In the genomic region with DNA sequence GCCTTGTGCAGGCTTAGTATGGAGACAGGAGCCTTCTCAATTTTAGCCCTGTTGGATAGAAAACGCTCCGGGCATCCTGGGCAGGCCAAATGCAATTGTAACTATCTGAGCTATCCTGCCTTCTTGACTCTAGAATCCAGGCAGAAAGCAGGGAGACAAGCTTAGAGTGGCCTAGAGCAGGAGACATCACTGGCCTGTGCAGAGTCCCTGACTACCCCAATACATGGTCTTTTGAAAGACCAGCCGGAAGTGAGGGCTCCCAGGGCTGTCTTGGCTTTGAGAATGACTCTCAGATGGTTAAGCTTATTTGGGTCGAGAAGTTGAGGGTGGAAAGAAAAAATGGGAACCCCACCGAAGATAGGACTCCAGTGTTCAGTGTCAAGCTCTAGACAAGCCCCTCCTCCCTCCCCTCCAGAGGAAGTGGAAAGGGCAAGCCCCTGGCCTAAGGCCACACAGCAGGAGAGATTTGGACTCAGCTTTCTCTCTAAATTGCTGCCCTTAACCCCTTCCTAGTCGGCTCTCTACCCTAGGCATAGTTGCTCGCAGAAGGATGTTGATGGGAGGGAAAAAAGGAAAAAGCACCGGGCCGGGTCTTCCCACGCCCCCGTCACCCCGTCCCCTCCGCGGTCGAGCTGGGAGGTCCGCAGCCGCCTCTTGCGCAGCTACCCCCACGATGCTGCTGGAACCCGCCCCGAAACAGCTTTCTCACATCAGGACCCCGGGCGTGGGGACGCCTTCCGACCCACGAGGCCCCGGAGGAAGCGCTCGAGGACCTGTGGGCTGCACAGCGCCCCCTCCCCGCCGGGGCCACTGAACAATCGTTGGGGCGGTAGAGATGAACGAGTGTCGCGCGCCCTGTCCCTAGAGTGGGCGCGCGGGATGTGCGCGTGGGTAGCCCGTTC, we compare ENCODE assay signal across 8 mouse cellular contexts.
A peak's percentile ranks its signal among the peaks of the same experiment; 100 is the strongest.
DNase-seq lines count a peak whose midpoint lies in the region; ATAC-seq and TF ChIP-seq lines count a peak whose summit lies in the region.

No protein-coding gene starts in this region.

- H3K27ac ChIP-seq in layer of hippocampus, adult 2 months = peak overlapping the region; percentile 100
- peak overlapping the region; percentile 97 for H3K27ac ChIP-seq in forebrain, postnatal 0 days (ENCODE audit: low read depth, low read length)
- peak overlapping the region; percentile 99 for H3K27ac ChIP-seq in hindbrain, embryonic 12.5 days
- peak overlapping the region; percentile 100 for H3K27ac ChIP-seq in limb, embryonic 14.5 days (replicated peaks; ENCODE audit: low read depth, low read length)
- peak overlapping the region; percentile 94 for H3K27ac ChIP-seq in midbrain, postnatal 0 days (ENCODE audit: low read depth, low read length)

- H3K36me3 ChIP-seq in forebrain, postnatal 0 days (ENCODE audit: insufficient read depth) = no peaks in the 10 kb centered on the region
- no peaks in the 10 kb centered on the region for H3K36me3 ChIP-seq in hindbrain, embryonic 12.5 days
- H3K36me3 ChIP-seq in limb, embryonic 14.5 days (ENCODE audit: control insufficient read depth, insufficient read depth, low read length) = no peaks in the 10 kb centered on the region
- H3K36me3 ChIP-seq in midbrain, postnatal 0 days (ENCODE audit: insufficient read depth, low read length) = no peaks in the 10 kb centered on the region

- no peaks in the 10 kb centered on the region for H3K9me3 ChIP-seq in forebrain, postnatal 0 days (ENCODE audit: low read length)
- H3K9me3 ChIP-seq in hindbrain, embryonic 12.5 days (replicated peaks) = 0 out of 2 replicates have a peak, but pooled peaks cover 5% of the 10 kb centered on the region
- 0 out of 2 replicates have a peak, but pooled peaks cover 3% of the 10 kb centered on the region for H3K9me3 ChIP-seq in limb, embryonic 14.5 days (ENCODE audit: control insufficient read depth, low read length)
- H3K9me3 ChIP-seq in midbrain, postnatal 0 days (ENCODE audit: low read length) = no peaks in the 10 kb centered on the region

- TF ChIP-seq CTCF in layer of hippocampus, adult 2 months (conservative IDR thresholded peaks at IDR 0.05) = peak; percentile 54
- peak; percentile 32; the same call in 1 of the 2 replicates for TF ChIP-seq CTCF in forebrain, postnatal 0 days (IDR thresholded peaks at IDR 0.05; ENCODE audit: low read depth)
- TF ChIP-seq CTCF in midbrain, postnatal 0 days (IDR thresholded peaks at IDR 0.05) = peak; percentile 30; the same call in 1 of the 2 replicates

- ATAC-seq in forebrain, postnatal 0 days = peak; percentile 12; the same call in 1 of the 2 replicates
- no peak for ATAC-seq in hindbrain, embryonic 12.5 days (ENCODE audit: low FRiP score)
- ATAC-seq in limb, embryonic 14.5 days (ENCODE audit: low FRiP score, low read depth) = peak; percentile 33
- peak; percentile 4; the same call in 1 of the 2 replicates for ATAC-seq in midbrain, postnatal 0 days (ENCODE audit: low FRiP score)

- H3K4me2 ChIP-seq in forebrain, postnatal 0 days (ENCODE audit: low read depth) = peak overlapping the region; percentile 58
- peak overlapping the region; percentile 64 for H3K4me2 ChIP-seq in hindbrain, embryonic 12.5 days (replicated peaks)
- peak overlapping the region; percentile 92 for H3K4me2 ChIP-seq in limb, embryonic 14.5 days (replicated peaks; ENCODE audit: low read depth, low read length, severe bottlenecking)
- peak overlapping the region; percentile 56 for H3K4me2 ChIP-seq in midbrain, postnatal 0 days (ENCODE audit: low read depth, low read length, poor library complexity, severe bottlenecking)

- H3K9ac ChIP-seq in forebrain, postnatal 0 days = peak overlapping the region; percentile 54
- peak overlapping the region; percentile 74 for H3K9ac ChIP-seq in hindbrain, embryonic 12.5 days
- peak overlapping the region; percentile 80 for H3K9ac ChIP-seq in limb, embryonic 14.5 days (ENCODE audit: low read depth, low read length, severe bottlenecking)
- H3K9ac ChIP-seq in midbrain, postnatal 0 days (replicated peaks; ENCODE audit: low read length, poor library complexity, severe bottlenecking) = peak overlapping the region; percentile 65

- 8% methylated on average over 42 of the region's 44 CpGs for WGBS in forebrain, postnatal 0 days
- WGBS in hindbrain, embryonic 12.5 days = 2% methylated on average over 44 of the region's 44 CpGs
- WGBS in limb, embryonic 14.5 days = 4% methylated on average over 30 of the region's 44 CpGs
- 3% methylated on average over 41 of the region's 44 CpGs for WGBS in midbrain, postnatal 0 days

- no peak for TF ChIP-seq POLR2A in limb, embryonic 14.5 days (IDR thresholded peaks at IDR 0.05; ENCODE audit: borderline replicate concordance, extremely low read depth, insufficient read depth, insufficient read length)

- peak overlapping the region; percentile 60 for H3K4me3 ChIP-seq in layer of hippocampus, adult 2 months
- H3K4me3 ChIP-seq in forebrain, postnatal 0 days (ENCODE audit: low read depth, low read length) = peak overlapping the region; percentile 23
- peak overlapping the region; percentile 29 for H3K4me3 ChIP-seq in hindbrain, embryonic 12.5 days
- peak overlapping the region; percentile 40 for H3K4me3 ChIP-seq in limb, embryonic 14.5 days (replicated peaks; ENCODE audit: low read length)
- H3K4me3 ChIP-seq in midbrain, postnatal 0 days (ENCODE audit: low read depth, low read length) = peak overlapping the region; percentile 23

- H3K27me3 ChIP-seq in forebrain, postnatal 0 days (ENCODE audit: insufficient read depth, low read length) = no peaks in the 10 kb centered on the region
- no peaks in the 10 kb centered on the region for H3K27me3 ChIP-seq in hindbrain, embryonic 12.5 days
- no peaks in the 10 kb centered on the region for H3K27me3 ChIP-seq in limb, embryonic 14.5 days (ENCODE audit: control insufficient read depth, insufficient read depth, low read length)
- no peaks in the 10 kb centered on the region for H3K27me3 ChIP-seq in midbrain, postnatal 0 days (ENCODE audit: insufficient read depth, low read length)

- DNase-seq in layer of hippocampus, adult 2 months (ENCODE audit: low spot score in 2 of 2) = no peak
- DNase-seq in layer of hippocampus, adult 8-10 months (ENCODE audit: low spot score in 2 of 2) = no peak
- peak; percentile 72 for DNase-seq in cerebellum, adult 11-12 months
- DNase-seq in forebrain, postnatal 0 days = peak; percentile 62
- peak; percentile 82 for DNase-seq in limb, embryonic 14.5 days (ENCODE audit: low spot score)
- DNase-seq in midbrain, postnatal 0 days (ENCODE audit: low spot score) = peak; percentile 65
- peak; percentile 76 to 79 for DNase-seq in urinary bladder, postnatal 4 days (ENCODE audit: low spot score in 2 of 2)

- H3K4me1 ChIP-seq in forebrain, postnatal 0 days (ENCODE audit: insufficient read depth) = peaks cover 30% of the 10 kb centered on the region
- H3K4me1 ChIP-seq in hindbrain, embryonic 12.5 days = peaks cover 62% of the 10 kb centered on the region
- H3K4me1 ChIP-seq in limb, embryonic 14.5 days (ENCODE audit: control insufficient read depth, insufficient read depth, low read length) = peaks cover 53% of the 10 kb centered on the region
- H3K4me1 ChIP-seq in midbrain, postnatal 0 days (ENCODE audit: insufficient read depth, low read length) = peaks cover 30% of the 10 kb centered on the region

Comparison
In these comparisons a context has a peak if more than half of its experiments do, and no peak if none do; other contexts are left out.
1. DNase-seq: peak in cerebellum, adult 11-12 months (single experiment), forebrain, postnatal 0 days (single experiment), limb, embryonic 14.5 days (single experiment), midbrain, postnatal 0 days (single experiment) and urinary bladder, postnatal 4 days (2 of 2); none in layer of hippocampus, adult 2 months (0 of 2) and layer of hippocampus, adult 8-10 months (0 of 2).
2. Peak in every context shown above with its lines, with median percentiles within 50 percentile points of each other: H3K27ac ChIP-seq, H3K4me3 ChIP-seq, CTCF ChIP-seq, H3K4me2 ChIP-seq and H3K9ac ChIP-seq.